Comparison of ENCODE assay signal across 19 mouse cellular contexts in genomic region chr1:39511775-39512174, GRCm38 (mm10).
"Had no signal": no experiment of that assay in that cellular context is flagged by ENCODE, and none has a peak within 500 bp of the region (broad histone marks: within the 10 kb centered on the region; RNA-seq: fewer than 3 reads in every experiment).

No protein-coding gene starts in this region.

- H3K36me3 ChIP-seq: midbrain, embryonic 10.5 days; midbrain, embryonic 12.5 days; neural tube, embryonic 13.5 days; neural tube, embryonic 15.5 days had no signal

- H3K9me3 ChIP-seq: midbrain, embryonic 10.5 days; midbrain, embryonic 12.5 days; neural tube, embryonic 13.5 days; neural tube, embryonic 15.5 days had no signal

- H3K27me3 ChIP-seq: midbrain, embryonic 12.5 days; neural tube, embryonic 13.5 days; neural tube, embryonic 15.5 days had no signal

- H3K4me3 ChIP-seq: midbrain, embryonic 10.5 days; midbrain, embryonic 12.5 days; myocyte; neural tube, embryonic 13.5 days; neural tube, embryonic 15.5 days had no signal

- DNase-seq: lung, adult 18-20 months; lung, embryonic 14.5 days; lung, postnatal 10 days; lung, postnatal 4 days; midbrain, embryonic 14.5 days; retina, postnatal 1 day; right cerebral cortex, adult 18-20 months; right cerebral cortex, postnatal 25 days; right cerebral cortex, postnatal 4 days; spleen, adult 18-20 months; thymus, adult 18-20 months; thymus, postnatal 14 days; thymus, postnatal 36 days had no signal

- H3K4me2 ChIP-seq: lung, embryonic 14.5 days; midbrain, embryonic 12.5 days; neural tube, embryonic 13.5 days; neural tube, embryonic 15.5 days had no signal

- ATAC-seq: midbrain, embryonic 16.5 days had no signal

- H3K27ac ChIP-seq: midbrain, embryonic 10.5 days; midbrain, embryonic 12.5 days; neural tube, embryonic 13.5 days; neural tube, embryonic 15.5 days had no signal

- H3K9ac ChIP-seq: lung, embryonic 14.5 days; midbrain, embryonic 12.5 days; neural tube, embryonic 13.5 days; neural tube, embryonic 15.5 days had no signal

- H3K4me1 ChIP-seq: midbrain, embryonic 12.5 days; neural tube, embryonic 13.5 days had no signal
